8 mouse cellular contexts compared by ENCODE assay signal in genomic region chr3:95820046-95821010, GRCm38 (mm10). TPM values are rescaled to one million over a fixed set of nuclear protein-coding genes. Genes with fewer than 3 reads are reported as not detected.
DNase-seq lines count a peak whose midpoint lies in the region; ATAC-seq and TF ChIP-seq lines count a peak whose summit lies in the region.

No protein-coding gene starts in this region.

- whole genome bisulfite sequencing in forebrain, embryonic 13.5 days: 41% methylated on average over 10 of the region's 10 CpGs
- 21% methylated on average over 10 of the region's 10 CpGs for WGBS in liver, embryonic 12.5 days (ENCODE audit: insufficient replicate concordance)

- no peak for ATAC-seq in G1E (ENCODE audit: extremely low read depth, insufficient number of reproducible peaks, low FRiP score, poor library complexity, severe bottlenecking)
- ATAC-seq in forebrain, embryonic 13.5 days: peak; percentile 3; the same call in 1 of the 2 replicates
- ATAC-seq in liver, embryonic 12.5 days: no peak
- no peak for ATAC-seq in erythroid progenitor cell, adult 5-6 weeks (replicated peaks; ENCODE audit: low FRiP score, poor library complexity, severe bottlenecking)

- H3K9me3 ChIP-seq in G1E (replicated peaks): no peaks in the 10 kb centered on the region
- no peaks in the 10 kb centered on the region for H3K9me3 ChIP-seq in forebrain, embryonic 13.5 days (replicated peaks)
- no peaks in the 10 kb centered on the region for H3K9me3 ChIP-seq in liver, embryonic 12.5 days (replicated peaks)

- TF ChIP-seq CTCF in G1E (IDR thresholded peaks at IDR 0.05; ENCODE audit: low read depth, low read length): no peak

- peak; percentile 3 to 6 for DNase-seq in kidney, postnatal 36 days
- no peak for DNase-seq in kidney, adult 11 months
- DNase-seq in G1E (ENCODE audit: low spot score): no peak
- no peak for DNase-seq in gastrocnemius, postnatal 10 days
- DNase-seq in urinary bladder, postnatal 36 days (ENCODE audit: low spot score in 2 of 2): no peak

- peak overlapping the region; percentile 86 for H3K4me3 ChIP-seq in G1E (ENCODE audit: low read depth, low read length)
- peak overlapping the region; percentile 78 for H3K4me3 ChIP-seq in forebrain, embryonic 13.5 days
- H3K4me3 ChIP-seq in liver, embryonic 12.5 days: peak overlapping the region; percentile 77

- H3K27ac ChIP-seq in forebrain, embryonic 13.5 days: peak overlapping the region; percentile 100
- H3K27ac ChIP-seq in liver, embryonic 12.5 days: peak overlapping the region; percentile 94

- H3K36me3 ChIP-seq in G1E (replicated peaks): peaks cover 21% of the 10 kb centered on the region
- no peaks in the 10 kb centered on the region for H3K36me3 ChIP-seq in forebrain, embryonic 13.5 days (ENCODE audit: poor library complexity, severe bottlenecking)
- H3K36me3 ChIP-seq in liver, embryonic 12.5 days: no peaks in the 10 kb centered on the region; the same call in 1 of the 2 replicates

- H3K27me3 ChIP-seq in G1E (ENCODE audit: insufficient read depth, low read length): no peaks in the 10 kb centered on the region
- no peaks in the 10 kb centered on the region for H3K27me3 ChIP-seq in forebrain, embryonic 13.5 days
- H3K27me3 ChIP-seq in liver, embryonic 12.5 days (replicated peaks): no peaks in the 10 kb centered on the region

- H3K9ac ChIP-seq in forebrain, embryonic 13.5 days: peak overlapping the region; percentile 79
- peak overlapping the region; percentile 76 for H3K9ac ChIP-seq in liver, embryonic 12.5 days

- H3K4me2 ChIP-seq in forebrain, embryonic 13.5 days: peak overlapping the region; percentile 62
- H3K4me2 ChIP-seq in liver, embryonic 12.5 days: peak overlapping the region; percentile 70

- peaks cover 27% of the 10 kb centered on the region for H3K4me1 ChIP-seq in G1E (ENCODE audit: insufficient read depth, low read depth, low read length)
- H3K4me1 ChIP-seq in forebrain, embryonic 13.5 days: peaks cover 35% of the 10 kb centered on the region
- H3K4me1 ChIP-seq in liver, embryonic 12.5 days: peaks cover 35% of the 10 kb centered on the region

RNA-seq across cellular contexts. Expression of gene Rprd2, which starts 1.7 kb away (rescaled TPM):
- total RNA-seq in G1E (2014; fragmentation: Nextera tagmentation) (116 and 144 TPM in 2 replicates), G1E (2017) (18.6 and 28.0 TPM in 2 replicates)
- polyA plus RNA-seq in G1E (2012): 6.9 and 9.1 TPM in 2 replicates
- 22.7 and 23.5 TPM in 2 replicates for polyA plus RNA-seq in forebrain, embryonic 13.5 days (2015; fragmentation: Nextera tagmentation; extraction: Ambion mirVana)
- polyA plus RNA-seq in liver, embryonic 12.5 days (2016; fragmentation: Nextera tagmentation; extraction: Ambion mirVana): 11.8 and 14.1 TPM in 2 replicates
- total RNA-seq in gastrocnemius, postnatal 10 days (2021): 10 to 100 TPM; 32.2 to 41.1 TPM
- total RNA-seq in erythroid progenitor cell, adult 5-6 weeks (2015; ENCODE audit: low replicate concordance): 23.5 and 24.9 TPM in 2 replicates
- 21.3 and 24.0 TPM in 2 replicates for total RNA-seq in erythroid progenitor cell, adult 5-6 weeks (2017; ENCODE audit: low replicate concordance)

RNA-seq across cellular contexts. Expression of gene Prpf3, which starts 35.4 kb away (rescaled TPM):
- total RNA-seq in G1E (2014; fragmentation: Nextera tagmentation) (77.2 and 88.7 TPM in 2 replicates), G1E (2017) (50.0 and 68.3 TPM in 2 replicates)
- polyA plus RNA-seq in G1E (2012): 13.9 and 17.5 TPM in 2 replicates
- 50.9 and 53.0 TPM in 2 replicates for polyA plus RNA-seq in forebrain, embryonic 13.5 days (2015; fragmentation: Nextera tagmentation; extraction: Ambion mirVana)
- polyA plus RNA-seq in liver, embryonic 12.5 days (2016; fragmentation: Nextera tagmentation; extraction: Ambion mirVana): 41.4 and 44.3 TPM in 2 replicates
- 10 to 100 TPM; 12.8 to 22.9 TPM for total RNA-seq in gastrocnemius, postnatal 10 days (2021)
- total RNA-seq in erythroid progenitor cell, adult 5-6 weeks (2015; ENCODE audit: low replicate concordance): 56.2 and 83.6 TPM in 2 replicates
- 37.7 and 84.2 TPM in 2 replicates for total RNA-seq in erythroid progenitor cell, adult 5-6 weeks (2017; ENCODE audit: low replicate concordance)

RNA-seq across cellular contexts. Expression of gene Mrps21, which starts 51.0 kb away (rescaled TPM):
- total RNA-seq in G1E (2014; fragmentation: Nextera tagmentation) (40.2 and 41.8 TPM in 2 replicates), G1E (2017) (624 and 639 TPM in 2 replicates)
- 43.8 and 190 TPM in 2 replicates for polyA plus RNA-seq in G1E (2012)
- 334 and 380 TPM in 2 replicates for polyA plus RNA-seq in forebrain, embryonic 13.5 days (2015; fragmentation: Nextera tagmentation; extraction: Ambion mirVana)
- polyA plus RNA-seq in liver, embryonic 12.5 days (2016; fragmentation: Nextera tagmentation; extraction: Ambion mirVana): 280 and 285 TPM in 2 replicates
- total RNA-seq in gastrocnemius, postnatal 10 days (2021): 100 to 1,000 TPM; 270 to 271 TPM
- 43.2 and 59.5 TPM in 2 replicates for total RNA-seq in erythroid progenitor cell, adult 5-6 weeks (2015; ENCODE audit: low replicate concordance)
- total RNA-seq in erythroid progenitor cell, adult 5-6 weeks (2017; ENCODE audit: low replicate concordance): 102 and 123 TPM in 2 replicates

Comparison
In these comparisons a context has a peak if more than half of its experiments do, and no peak if none do; other contexts are left out.
1. DNase-seq: peak in kidney, postnatal 36 days (2 of 2); none in kidney, adult 11 months (single experiment), G1E (single experiment), gastrocnemius, postnatal 10 days (single experiment) and urinary bladder, postnatal 36 days (0 of 2).
2. Peak in every context shown above with its lines, with median percentiles within 50 percentile points of each other: H3K4me3 ChIP-seq.